Mouse (Mus musculus) heart, postnatal 36 days (tissue): Measurements from ENCODE around the gene Slc22a28. TPM values are rescaled to one million over a fixed set of nuclear protein-coding genes. Genes with fewer than 3 reads are reported as not detected.
"Not testable (repeated sequence)": the region's sequence is repeated elsewhere in the genome, so short reads cannot be mapped to it uniquely, and the experiment has no call there.

Experiments
- DNase-seq, 2 experiments: peaks; one replicate each; pipeline ENCODE4 v3.0.0; 2021 to 2022
- intact Hi-C: fragments of 180-260 bp; cut with DNase I; formaldehyde crosslinking; loops from one replicate; pipeline ENCODE4 v1.15.1; 2025
- total RNA-seq, 2 experiments: library from RNA; stranded (reverse); gene quantifications; 2 replicates each; pipeline ENCODE4 v1.2.3; 2021

The Slc22a28 gene
- not detected for total RNA-seq

DNA sequence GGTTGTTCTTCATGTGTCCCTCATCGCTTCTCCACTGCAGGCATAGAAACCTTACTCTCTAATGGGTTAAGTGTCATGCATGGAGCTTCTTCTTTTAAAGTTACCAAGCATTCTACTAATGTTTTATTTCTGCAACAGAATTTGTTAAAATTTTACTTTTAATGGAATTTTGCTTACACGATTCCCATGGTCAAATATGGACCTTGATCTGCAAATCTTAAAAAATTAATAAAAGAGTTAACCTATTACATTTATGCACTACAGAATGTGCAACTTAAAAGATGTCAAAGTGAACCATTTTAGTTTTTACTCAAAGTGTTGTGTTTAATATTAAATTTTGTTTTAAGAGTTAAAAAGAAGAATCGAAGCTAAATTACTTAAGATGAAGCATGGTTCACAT, at the start of gene Slc22a28:
Gene Slc22a28, minus strand, starts transcription at position 102 of the 400 bp plus-strand sequence.
- DNase-seq, intact Hi-C loops: not testable (repeated sequence)

GRCm38 (mm10) chr19:8148787-8149523, 17.2 kb upstream of the Slc22a28 start:
- intact Hi-C loops, result no loop called here
- no peak for DNase-seq

DNA sequence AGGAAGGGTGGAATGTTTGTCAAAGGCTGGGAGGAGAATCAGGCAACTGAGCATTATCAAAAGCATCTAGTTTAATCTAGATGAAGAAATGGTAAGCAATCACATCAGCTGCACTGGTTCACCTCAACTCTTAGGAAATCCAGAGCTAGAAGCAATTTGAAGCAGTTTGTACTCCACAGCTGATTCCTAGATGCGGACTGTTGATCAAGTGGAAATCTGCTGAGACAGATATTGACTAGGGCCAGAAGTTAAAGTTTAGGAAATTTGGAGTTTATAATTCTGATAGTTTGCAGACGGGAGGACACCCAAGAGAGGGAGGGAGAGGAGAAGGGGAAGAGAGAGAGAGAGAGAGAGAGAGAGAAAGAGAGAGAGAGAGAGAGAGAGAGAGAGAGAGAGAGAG, 10.9 kb upstream of the Slc22a28 start:
- DNase-seq, intact Hi-C loops: not testable (repeated sequence)

DNA sequence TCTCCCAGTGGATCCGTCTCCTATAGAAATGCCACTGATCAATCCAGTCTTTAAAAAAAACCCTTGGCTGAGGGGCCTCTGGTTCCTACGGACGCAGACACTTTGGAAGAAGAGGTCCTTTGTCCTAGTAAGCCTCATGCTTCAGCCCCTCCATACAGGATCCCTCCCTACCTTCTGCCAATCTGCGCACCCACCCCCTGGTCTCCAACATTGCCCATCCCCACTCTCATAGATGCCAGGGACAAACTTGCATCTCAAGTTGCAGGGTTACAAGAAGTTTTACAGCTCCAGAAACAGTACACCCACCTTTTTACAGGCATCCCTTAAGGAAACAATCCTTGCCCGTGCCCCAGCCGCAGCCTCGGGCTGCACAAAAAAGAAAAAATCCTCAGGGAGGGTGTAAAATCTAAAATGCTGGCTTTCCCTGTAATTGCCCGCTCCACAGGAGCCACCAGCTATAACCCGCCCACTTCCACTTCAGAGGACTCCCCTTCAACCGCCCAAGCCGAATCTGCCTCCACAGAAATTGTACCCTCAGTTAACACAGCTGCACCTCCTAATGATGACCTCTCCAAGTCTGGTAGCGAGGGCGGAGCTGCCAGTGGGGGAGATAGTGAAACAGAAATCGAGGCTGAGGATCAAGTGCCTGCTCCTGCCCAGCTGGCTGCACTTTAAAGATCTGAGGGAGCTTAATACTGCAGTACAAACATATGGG, 2.5 kb upstream of the Slc22a28 start:
- DNase-seq, intact Hi-C loops: not testable (repeated sequence)

- peak; percentile 4 to 13 for DNase-seq
- intact Hi-C loops, result no loop called here
Measured at GRCm38 (mm10) chr19:8019904-8020349, 111.9 kb downstream of the Slc22a28 start.

DNA sequence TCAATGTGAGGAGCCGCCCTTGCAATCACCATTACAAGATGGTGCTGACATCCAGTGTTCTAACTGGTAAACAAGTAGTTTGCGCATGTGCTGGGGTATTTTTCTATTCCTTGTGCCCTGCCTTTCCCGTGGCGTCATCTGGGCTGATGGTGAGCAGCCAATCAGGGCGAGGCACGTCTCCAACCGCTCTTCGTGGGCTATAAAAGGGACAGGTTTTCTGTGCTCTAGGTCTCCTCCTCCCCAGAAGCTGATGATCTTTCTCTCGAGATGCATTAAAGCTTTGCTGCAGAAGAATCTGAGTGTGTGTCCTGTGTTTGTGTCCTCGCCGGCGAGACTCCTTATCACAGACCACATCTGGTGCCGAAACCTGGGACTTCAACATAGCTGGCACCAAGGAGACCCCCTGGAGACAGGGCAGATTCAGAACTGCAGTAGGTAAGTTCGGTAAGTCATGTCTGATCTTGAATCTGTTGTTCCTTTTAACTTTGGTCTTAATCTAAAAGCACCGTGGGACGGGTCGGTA, 112.4 kb downstream of the Slc22a28 start:
- DNase-seq, intact Hi-C loops: not testable (repeated sequence)

DNA sequence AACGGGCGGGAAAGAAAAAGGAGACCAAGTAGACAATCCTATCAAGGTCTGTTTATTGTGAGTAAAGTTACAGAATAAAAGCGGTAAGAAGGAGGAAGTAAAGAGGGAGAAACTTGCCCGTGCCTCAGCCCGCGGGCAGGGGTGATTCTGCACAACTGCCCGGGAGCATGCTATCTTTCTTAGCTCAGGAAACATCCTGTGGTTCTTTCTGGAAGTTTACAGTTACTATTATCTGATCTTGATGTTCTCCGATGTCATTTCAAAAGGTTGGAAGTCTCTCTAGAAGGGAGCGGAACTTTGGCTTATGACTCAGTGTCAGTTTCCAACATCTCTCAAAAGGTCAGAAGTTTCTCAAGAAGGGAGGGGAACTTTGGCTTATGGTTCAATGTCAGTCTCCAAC, 113.2 kb downstream of the Slc22a28 start:
- DNase-seq, intact Hi-C loops: not testable (repeated sequence)

Other genes with a start within 250 kb of the Slc22a28 start
- gene Slc22a27, start 166.0 kb downstream of the Slc22a28 start, total RNA-seq, result not detected
- gene Slc22a29, start 86.9 kb upstream of the Slc22a28 start, total RNA-seq, result not detected